Mouse (Mus musculus): Measurements from ENCODE around the gene Stra6. TPM values are rescaled to one million over a fixed set of nuclear protein-coding genes. Genes with fewer than 3 reads are reported as not detected.

Stra6 gene
- polyA plus RNA-seq, 1 experiment from 2014 or later: 4.0 TPM

GRCm38 (mm10) chr9:58197781-58198701 is 134.5 kb downstream of the Stra6 start:
- TF ChIP-seq CTCF (IDR thresholded peaks at IDR 0.05; ENCODE audit: low read depth): peak; percentile 76
- Histone ChIP-seq H3K36me3 (ENCODE audit: insufficient read depth) (no peaks in the 10 kb centered on the region), H3K4me2 (peak overlapping the region; percentile 48), H3K9ac (no peak overlapping the region), H3K4me1 (ENCODE audit: insufficient read depth) (peaks cover 11% of the 10 kb centered on the region), H3K27me3 (ENCODE audit: insufficient read depth, low read length) (peaks cover 91% of the 10 kb centered on the region), H3K4me3 (ENCODE audit: low read depth, low read length) (peak overlapping the region; percentile 25), H3K9me3 (ENCODE audit: low read depth, low read length) (no peaks in the 10 kb centered on the region), H3K27ac (ENCODE audit: low read depth) (no peak overlapping the region)
- WGBS: 1% methylated on average over 58 of the region's 58 CpGs
- ATAC-seq (ENCODE audit: insufficient read depth) (peak; percentile 47; the same call in 1 of the 2 replicates), DNase-seq (peak; percentile 76)

- DNase-seq (no peak), ATAC-seq (ENCODE audit: insufficient read depth) (no peak)
- 0 out of 2 replicates have a peak overlapping the region, but pooled peaks have one; percentile 8 for H3K4me3 ChIP-seq (ENCODE audit: low read depth, low read length)
- no peak overlapping the region for H3K27ac ChIP-seq (ENCODE audit: low read depth)
- TF ChIP-seq CTCF (IDR thresholded peaks at IDR 0.05; ENCODE audit: low read depth): no peak
- peak overlapping the region; percentile 33; the same call in 1 of the 2 replicates for H3K4me2 ChIP-seq
- H3K27me3 ChIP-seq (ENCODE audit: insufficient read depth, low read length): peaks cover 99% of the 10 kb centered on the region
- H3K36me3 ChIP-seq (ENCODE audit: insufficient read depth): no peaks in the 10 kb centered on the region
- 2% methylated on average over 38 of the region's 38 CpGs for WGBS
- no peaks in the 10 kb centered on the region for H3K9me3 ChIP-seq (ENCODE audit: low read depth, low read length)
- H3K4me1 ChIP-seq (ENCODE audit: insufficient read depth): peaks cover 11% of the 10 kb centered on the region
- no peak overlapping the region for H3K9ac ChIP-seq
Observed at GRCm38 (mm10) chr9:58198801-58199371, 135.3 kb downstream of the Stra6 start.

- Histone ChIP-seq H3K9ac (no peak overlapping the region), H3K36me3 (ENCODE audit: insufficient read depth) (no peaks in the 10 kb centered on the region), H3K4me2 (peak overlapping the region; percentile 33; the same call in 1 of the 2 replicates), H3K4me3 (ENCODE audit: low read depth, low read length) (0 out of 2 replicates have a peak overlapping the region, but pooled peaks have one; percentile 8), H3K27ac (ENCODE audit: low read depth) (no peak overlapping the region), H3K9me3 (ENCODE audit: low read depth, low read length) (no peaks in the 10 kb centered on the region), H3K4me1 (ENCODE audit: insufficient read depth) (peaks cover 11% of the 10 kb centered on the region), H3K27me3 (ENCODE audit: insufficient read depth, low read length) (peaks cover 93% of the 10 kb centered on the region)
- DNase-seq (no peak), ATAC-seq (ENCODE audit: insufficient read depth) (no peak)
- TF ChIP-seq CTCF (IDR thresholded peaks at IDR 0.05; ENCODE audit: low read depth): no peak
- WGBS: 2% methylated on average over 41 of the region's 41 CpGs
Observed at GRCm38 (mm10) chr9:58199381-58200269, 136.0 kb downstream of the Stra6 start.

- peaks cover 86% of the 10 kb centered on the region for H3K27me3 ChIP-seq (ENCODE audit: insufficient read depth, low read length)
- H3K36me3 ChIP-seq (ENCODE audit: insufficient read depth): no peaks in the 10 kb centered on the region
- no peak overlapping the region for H3K4me2 ChIP-seq
- H3K27ac ChIP-seq (ENCODE audit: low read depth): no peak overlapping the region
- ATAC-seq (ENCODE audit: insufficient read depth) (no peak), DNase-seq (no peak)
- H3K4me3 ChIP-seq (ENCODE audit: low read depth, low read length): no peak overlapping the region
- 10% methylated on average over 11 of the region's 11 CpGs for WGBS
- H3K9ac ChIP-seq: no peak overlapping the region
- TF ChIP-seq CTCF (IDR thresholded peaks at IDR 0.05; ENCODE audit: low read depth): no peak
- H3K9me3 ChIP-seq (ENCODE audit: low read depth, low read length): no peaks in the 10 kb centered on the region
- H3K4me1 ChIP-seq (ENCODE audit: insufficient read depth): peaks cover 11% of the 10 kb centered on the region
Observed at GRCm38 (mm10) chr9:58200270-58201090, 136.9 kb downstream of the Stra6 start.

GRCm38 (mm10) chr9:58201091-58201842 is 137.7 kb downstream of the Stra6 start:
- H3K36me3 ChIP-seq (ENCODE audit: insufficient read depth): no peaks in the 10 kb centered on the region
- ATAC-seq (ENCODE audit: insufficient read depth): no peak
- DNase-seq: no peak
- no peak for TF ChIP-seq CTCF (IDR thresholded peaks at IDR 0.05; ENCODE audit: low read depth)
- H3K27me3 ChIP-seq (ENCODE audit: insufficient read depth, low read length): peaks cover 78% of the 10 kb centered on the region
- H3K4me1 ChIP-seq (ENCODE audit: insufficient read depth): peaks cover 11% of the 10 kb centered on the region
- no peak overlapping the region for H3K9ac ChIP-seq
- no peak overlapping the region for H3K4me3 ChIP-seq (ENCODE audit: low read depth, low read length)
- H3K4me2 ChIP-seq: peak overlapping the region; percentile 10; the same call in 1 of the 2 replicates
- under 1% methylated on average over 24 of the region's 24 CpGs for WGBS
- no peaks in the 10 kb centered on the region for H3K9me3 ChIP-seq (ENCODE audit: low read depth, low read length)
- no peak overlapping the region for H3K27ac ChIP-seq (ENCODE audit: low read depth)
